Comparison of ENCODE assay signal across 8 mouse cellular contexts in the genomic region with DNA sequence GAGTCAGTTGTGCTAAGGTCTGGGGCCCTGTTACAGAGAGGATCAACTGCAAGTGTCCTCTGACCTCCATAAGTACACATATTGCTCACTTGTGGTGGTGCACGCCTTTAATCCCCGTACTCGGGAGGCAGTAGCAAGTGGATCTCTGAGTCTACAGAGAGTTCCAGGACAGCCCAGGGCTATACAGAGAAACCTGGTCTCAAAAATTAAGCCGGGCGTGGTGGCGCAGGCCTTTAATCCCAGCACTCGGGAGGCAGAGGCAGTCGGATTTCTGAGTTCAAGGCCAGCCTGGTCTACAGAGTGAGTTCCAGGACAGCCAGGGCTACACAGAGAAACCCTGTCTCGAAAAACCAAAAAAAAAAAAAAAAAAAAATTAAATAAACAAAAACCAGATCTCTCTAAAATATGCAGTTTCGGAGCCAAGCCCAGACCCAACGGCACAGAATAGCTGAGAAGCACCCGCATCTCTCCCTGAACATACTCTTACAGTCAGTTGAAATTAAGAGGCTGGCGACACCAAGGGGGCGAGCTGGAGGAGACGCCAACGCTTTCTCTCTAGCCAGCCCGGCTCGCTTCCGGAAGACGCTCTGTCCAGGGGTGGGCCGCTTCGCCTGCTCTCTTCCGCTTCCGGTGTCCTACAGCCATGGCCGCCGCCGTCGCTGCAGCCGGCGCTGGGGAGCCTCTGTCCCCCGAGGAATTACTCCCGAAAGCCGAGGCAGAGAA. TPM values are rescaled to one million over a fixed set of nuclear protein-coding genes. Genes with fewer than 3 reads are reported as not detected.
A peak's percentile ranks its signal among the peaks of the same experiment; 100 is the strongest.
DNase-seq lines count a peak whose midpoint lies in the region; ATAC-seq and TF ChIP-seq lines count a peak whose summit lies in the region.

A gene (plus strand): TSS at position 613 of the 723 bp plus-strand sequence.

- peak; percentile 92 for DNase-seq in CH12.LX (ENCODE audit: extremely low read depth)
- DNase-seq in c-Kit-positive CD71-positive TER-119-negative erythroid progenitor cells, embryonic 14.5 days (ENCODE audit: low read depth): peak; percentile 81
- DNase-seq in heart, postnatal 0 days (ENCODE audit: low spot score): peak; percentile 97
- DNase-seq in large intestine, adult 2 months (ENCODE audit: low read depth, low spot score): no peak
- peak; percentile 93 for DNase-seq in liver, postnatal 0 days
- DNase-seq in testis, postnatal 10 days (ENCODE audit: low spot score): peak; percentile 87

- WGBS in forebrain, embryonic 12.5 days: 19% methylated on average over 32 of the region's 33 CpGs
- WGBS in heart, postnatal 0 days: 16% methylated on average over 32 of the region's 33 CpGs
- 11% methylated on average over 33 of the region's 33 CpGs for WGBS in large intestine, adult 2 months
- 16% methylated on average over 33 of the region's 33 CpGs for WGBS in liver, postnatal 0 days (ENCODE audit: insufficient replicate concordance)
- WGBS in neural tube, embryonic 14.5 days: 20% methylated on average over 32 of the region's 33 CpGs

- peak within 1 kb of the TSS; percentile 89 to 96 (median 89) for H3K4me3 ChIP-seq in CH12.LX (replicated peaks in 1 of 3; ENCODE audit: low read depth in 2 of 3, low read length in 2 of 3, poor library complexity in 1 of 3)
- peak within 1 kb of the TSS; percentile 94 for H3K4me3 ChIP-seq in forebrain, embryonic 12.5 days (replicated peaks)
- peak within 1 kb of the TSS; percentile 81 for H3K4me3 ChIP-seq in heart, postnatal 0 days (ENCODE audit: low read depth, low read length)
- peak within 1 kb of the TSS; percentile 82 for H3K4me3 ChIP-seq in liver, postnatal 0 days (ENCODE audit: low read depth, low read length)
- peak within 1 kb of the TSS; percentile 79 for H3K4me3 ChIP-seq in neural tube, embryonic 14.5 days (ENCODE audit: low read depth, low read length)

- no peaks in the 10 kb centered on the region for H3K27me3 ChIP-seq in CH12.LX (replicated peaks)
- H3K27me3 ChIP-seq in forebrain, embryonic 12.5 days: no peaks in the 10 kb centered on the region
- no peaks in the 10 kb centered on the region for H3K27me3 ChIP-seq in heart, postnatal 0 days (ENCODE audit: control insufficient read depth, insufficient read depth, low read length)
- no peaks in the 10 kb centered on the region for H3K27me3 ChIP-seq in liver, postnatal 0 days (ENCODE audit: insufficient read depth, low read length)
- no peaks in the 10 kb centered on the region for H3K27me3 ChIP-seq in neural tube, embryonic 14.5 days (ENCODE audit: control insufficient read depth, insufficient read depth, low read length)

- peaks cover 21% of the 10 kb centered on the region for H3K79me2 ChIP-seq in CH12.LX (replicated peaks; ENCODE audit: control insufficient read depth, extremely low read depth, insufficient read depth, poor library complexity, severe bottlenecking)

- H3K4me1 ChIP-seq in CH12.LX (ENCODE audit: control insufficient read depth in 1 of 2, insufficient read depth in 2 of 2): peaks cover 2 to 24% of the 10 kb centered on the region in 2 experiments
- H3K4me1 ChIP-seq in forebrain, embryonic 12.5 days: peaks cover 6% of the 10 kb centered on the region
- peaks cover 15% of the 10 kb centered on the region; the same call in 1 of the 2 replicates for H3K4me1 ChIP-seq in heart, postnatal 0 days (ENCODE audit: control insufficient read depth, insufficient read depth)
- peaks cover 9% of the 10 kb centered on the region for H3K4me1 ChIP-seq in liver, postnatal 0 days (ENCODE audit: insufficient read depth)
- H3K4me1 ChIP-seq in neural tube, embryonic 14.5 days (ENCODE audit: control insufficient read depth, insufficient read depth, low read length): peaks cover 4% of the 10 kb centered on the region

- ATAC-seq in forebrain, embryonic 12.5 days (ENCODE audit: low FRiP score): peak; percentile 97
- peak; percentile 92 for ATAC-seq in heart, postnatal 0 days (ENCODE audit: insufficient read depth, low read depth)
- ATAC-seq in liver, postnatal 0 days: peak; percentile 96
- peak; percentile 98 for ATAC-seq in neural tube, embryonic 14.5 days (ENCODE audit: low read depth)

- TF ChIP-seq RAD21 in CH12.LX (IDR thresholded peaks at IDR 0.05; ENCODE audit: low read depth, low read length): no peak

- no peak for TF ChIP-seq EP300 in CH12.LX (IDR thresholded peaks at IDR 0.05; ENCODE audit: low read length)
- TF ChIP-seq EP300 in heart, postnatal 0 days (IDR thresholded peaks at IDR 0.05; ENCODE audit: low read depth): no peak; the same call in 1 of the 2 replicates
- peak; percentile 56; the same call in 1 of the 2 replicates for TF ChIP-seq EP300 in liver, postnatal 0 days (IDR thresholded peaks at IDR 0.05; ENCODE audit: low read depth)

- peak within 1 kb of the TSS; percentile 96 for H3K4me2 ChIP-seq in CH12.LX (ENCODE audit: insufficient read depth, low read depth, poor library complexity, severe bottlenecking)
- H3K4me2 ChIP-seq in forebrain, embryonic 12.5 days: peak within 1 kb of the TSS; percentile 90
- H3K4me2 ChIP-seq in heart, postnatal 0 days (ENCODE audit: low read depth, low read length): peak within 1 kb of the TSS; percentile 78
- peak within 1 kb of the TSS; percentile 79 for H3K4me2 ChIP-seq in liver, postnatal 0 days (ENCODE audit: low read depth, low read length)
- peak within 1 kb of the TSS; percentile 59 for H3K4me2 ChIP-seq in neural tube, embryonic 14.5 days (ENCODE audit: low read depth, low read length)

- in situ Hi-C loops in CH12.LX (cut with MboI; ENCODE audit: low pct_ligation_motif_present, low pct_unique_long_range_greater_than_20kb, low sequenced_read_pairs): no loop called here

- TF ChIP-seq CTCF in CH12.LX (conservative IDR thresholded peaks at IDR 0.05 in 1 of 2, IDR thresholded peaks at IDR 0.05 in 1 of 2; ENCODE audit: low read depth in 2 of 2, low read length in 2 of 2): peak in 1 of 2 experiments; percentile 79; a peak in 2 of 4 replicates
- peak; percentile 51 for TF ChIP-seq CTCF in heart, postnatal 0 days (IDR thresholded peaks at IDR 0.05; ENCODE audit: low read depth)
- peak; percentile 75 for TF ChIP-seq CTCF in liver, postnatal 0 days (IDR thresholded peaks at IDR 0.05; ENCODE audit: low read depth)

- TF ChIP-seq POLR2A in CH12.LX (IDR thresholded peaks at IDR 0.05; ENCODE audit: low read depth, low read length): peak; percentile 83

- H3K9ac ChIP-seq in CH12.LX (ENCODE audit: insufficient read depth, low read depth): peak within 1 kb of the TSS; percentile 84
- H3K9ac ChIP-seq in forebrain, embryonic 12.5 days: peak within 1 kb of the TSS; percentile 87
- peak within 1 kb of the TSS; percentile 82 for H3K9ac ChIP-seq in heart, postnatal 0 days (replicated peaks; ENCODE audit: low read depth, low read length)
- H3K9ac ChIP-seq in liver, postnatal 0 days (replicated peaks): peak within 1 kb of the TSS; percentile 80
- H3K9ac ChIP-seq in neural tube, embryonic 14.5 days (replicated peaks; ENCODE audit: low read depth, low read length): peak within 1 kb of the TSS; percentile 78

- H3K27ac ChIP-seq in CH12.LX (ENCODE audit: insufficient read depth, low read depth): peak within 1 kb of the TSS; percentile 42
- H3K27ac ChIP-seq in forebrain, embryonic 12.5 days: 0 out of 2 replicates have a peak within 1 kb of the TSS, but pooled peaks have one; percentile 36
- H3K27ac ChIP-seq in heart, postnatal 0 days (ENCODE audit: low read depth): peak within 1 kb of the TSS; percentile 9; the same call in 1 of the 2 replicates
- peak within 1 kb of the TSS; percentile 61 for H3K27ac ChIP-seq in liver, postnatal 0 days (ENCODE audit: low read depth)
- H3K27ac ChIP-seq in neural tube, embryonic 14.5 days (ENCODE audit: low read depth, low read length): 0 out of 2 replicates have a peak within 1 kb of the TSS, but pooled peaks have one; percentile 52

- H3K9me3 ChIP-seq in CH12.LX (replicated peaks; ENCODE audit: low read length): no peaks in the 10 kb centered on the region
- no peaks in the 10 kb centered on the region for H3K9me3 ChIP-seq in forebrain, embryonic 12.5 days
- no peaks in the 10 kb centered on the region for H3K9me3 ChIP-seq in heart, postnatal 0 days (replicated peaks; ENCODE audit: control insufficient read depth, low read length)
- no peaks in the 10 kb centered on the region for H3K9me3 ChIP-seq in liver, postnatal 0 days (ENCODE audit: low read length)
- H3K9me3 ChIP-seq in neural tube, embryonic 14.5 days (ENCODE audit: control insufficient read depth, low read length): no peaks in the 10 kb centered on the region

- H3K36me3 ChIP-seq in CH12.LX (replicated peaks in 1 of 2; ENCODE audit: control insufficient read depth in 1 of 2, insufficient read depth in 1 of 2, low read length in 1 of 2): peaks cover 37 to 64% of the 10 kb centered on the region in 2 experiments
- peaks cover 56% of the 10 kb centered on the region for H3K36me3 ChIP-seq in forebrain, embryonic 12.5 days (replicated peaks)
- peaks cover 42% of the 10 kb centered on the region for H3K36me3 ChIP-seq in heart, postnatal 0 days (replicated peaks; ENCODE audit: control insufficient read depth, insufficient read depth, low read length)
- peaks cover 24% of the 10 kb centered on the region for H3K36me3 ChIP-seq in liver, postnatal 0 days (replicated peaks; ENCODE audit: insufficient read depth, low read length)
- H3K36me3 ChIP-seq in neural tube, embryonic 14.5 days (ENCODE audit: control insufficient read depth, insufficient read depth, low read length): peaks cover 40% of the 10 kb centered on the region

- dilution Hi-C loops in CH12.LX (cut with MboI; ENCODE audit: extremely low pct_ligation_motif_present, extremely low pct_unique_long_range_greater_than_20kb, low sequenced_read_pairs): no loop called here

TF ChIP-seq in CH12.LX, 34 proteins besides CTCF, POLR2A, EP300 and RAD21 (continues in another document):
- TF ChIP-seq POLR2AphosphoS2 (IDR thresholded peaks at IDR 0.05; ENCODE audit: low read depth, low read length) (peak; percentile 83), SIN3A (IDR thresholded peaks at IDR 0.05; ENCODE audit: low read length) (peak; percentile 88), NELFE (IDR thresholded peaks at IDR 0.05; ENCODE audit: low read depth, low read length) (peak; percentile 90), HCFC1 (IDR thresholded peaks at IDR 0.05; ENCODE audit: low read depth, low read length) (peak; percentile 95), USF2 (conservative IDR thresholded peaks at IDR 0.05; ENCODE audit: low read depth, low read length) (no peak), NRF1 (IDR thresholded peaks at IDR 0.05; ENCODE audit: low read depth, low read length) (peak; percentile 63), USF1 (IDR thresholded peaks at IDR 0.05; ENCODE audit: low read depth, low read length) (no peak)

RNA-seq across cellular contexts. Expression of the gene that starts here (rescaled TPM):
- total RNA-seq in CH12.LX (2012; rRNA removed) (109 and 142 TPM in 2 replicates), CH12.LX (2014; rRNA removed) (495 and 496 TPM in 2 replicates)
- 212 and 234 TPM in 2 replicates for polyA plus RNA-seq in CH12.LX (2012; ENCODE audit: insufficient read length, low read depth)
- 266 and 274 TPM in 2 replicates for polyA plus RNA-seq in forebrain, embryonic 12.5 days (2016; fragmentation: Nextera tagmentation; extraction: Ambion mirVana)
- 208 and 280 TPM in 2 replicates for total RNA-seq in heart, postnatal 0 days (2014; rRNA removed; ENCODE audit: low replicate concordance)
- polyA plus RNA-seq in heart, postnatal 0 days (2015; fragmentation: Nextera tagmentation; extraction: Ambion mirVana): 273 and 276 TPM in 2 replicates
- polyA plus RNA-seq in large intestine, adult 2 months (2012; rRNA removed): 59.2 and 73.0 TPM in 2 replicates
- polyA plus RNA-seq in liver, postnatal 0 days (2015; fragmentation: Nextera tagmentation; extraction: Ambion mirVana): 123 and 126 TPM in 2 replicates
- 253 TPM in 2 replicates for polyA plus RNA-seq in neural tube, embryonic 14.5 days (2014; fragmentation: Nextera tagmentation; extraction: Ambion mirVana)

Comparison
In these comparisons a context has a peak if more than half of its experiments do, and no peak if none do; other contexts are left out.
1. H3K27ac ChIP-seq: peak in every context shown above with its lines; median percentile 61 in liver, postnatal 0 days; 52 in neural tube, embryonic 14.5 days; 42 in CH12.LX; 36 in forebrain, embryonic 12.5 days; 9 in heart, postnatal 0 days.